Mouse (Mus musculus) hindbrain, embryonic 11.5 days (tissue): ENCODE measurements at regions not wholly inside any gene's neighbourhood (a gene's known extent, or its start where the extent isn't known, plus 50 kb on each side); places are given as distances from the start of the nearest gene placed in this dataset.

Source experiments
- ATAC-seq: fragments of 200-750 bp; cut with Nextera tagmentation; 2 replicates; pipeline ENCODE4 v1.8.0; 2017; ENCODE audit warnings: mild to moderate bottlenecking, moderate TSS enrichment, moderate library complexity; ENCODE audit not compliant: low FRiP score
- DNase-seq: peaks from one replicate; pipeline ENCODE4 v3.0.0-alpha.2; 2015; ENCODE audit warnings: low spot score
- H3K27ac ChIP-seq: fragments of 300-500 bp; sonication (generic); 2 replicates; pipeline ENCODE4 v1.5.1; 2014; ENCODE audit warnings: mild to moderate bottlenecking, low read depth, low read length
- H3K27me3 ChIP-seq: fragments of 300-500 bp; sonication (generic); 2 replicates; pipeline ENCODE4 v1.6.1; 2014; ENCODE audit warnings: mild to moderate bottlenecking, low read length, moderate library complexity, mixed read lengths; ENCODE audit not compliant: control insufficient read depth, insufficient read depth
- H3K36me3 ChIP-seq: fragments of 300-500 bp; sonication (generic); 2 replicates; pipeline ENCODE4 v1.6.1; 2014; ENCODE audit warnings: mild to moderate bottlenecking, low read length, moderate library complexity, mixed read lengths; ENCODE audit not compliant: control insufficient read depth, insufficient read depth
- H3K4me1 ChIP-seq: fragments of 300-500 bp; sonication (generic); replicated peaks from 2 replicates; pipeline ENCODE4 v1.6.1; 2014; ENCODE audit warnings: low read length, mixed read lengths; ENCODE audit not compliant: control insufficient read depth, insufficient read depth
- H3K4me2 ChIP-seq: fragments of 300-500 bp; sonication (generic); replicated peaks from 2 replicates; pipeline ENCODE4 v1.6.1; 2014; ENCODE audit warnings: mild to moderate bottlenecking, low read depth, low read length
- H3K4me3 ChIP-seq: fragments of 300-500 bp; sonication (generic); 2 replicates; pipeline ENCODE4 v1.5.1; 2014; ENCODE audit warnings: low read depth, low read length
- H3K9ac ChIP-seq: fragments of 300-500 bp; sonication (generic); 2 replicates; pipeline ENCODE4 v1.6.1; 2014; ENCODE audit warnings: low read depth, low read length
- H3K9me3 ChIP-seq: fragments of 300-500 bp; sonication (generic); 2 replicates; pipeline ENCODE4 v1.6.1; 2016; ENCODE audit warnings: low read length; ENCODE audit not compliant: control insufficient read depth
- WGBS: fragments of 180-500 bp; shearing (Covaris S2); extraction: QIAGEN DNeasy Blood & Tissue Kit; methylation state at CpG from one replicate; pipeline ENCODE4 v1.1.7; 2014; 5-methylcytosine and 5-hydroxymethylcytosine counted together

- Histone ChIP-seq H3K27ac (no peak overlapping the region), H3K27me3 (no peaks in the 10 kb centered on the region), H3K36me3 (no peaks in the 10 kb centered on the region), H3K4me2 (no peak overlapping the region), H3K4me3 (no peak overlapping the region), H3K4me1 (no peaks in the 10 kb centered on the region), H3K9me3 (no peaks in the 10 kb centered on the region), H3K9ac (no peak overlapping the region)
- ATAC-seq (no peak), DNase-seq (no peak)
- WGBS, result 60% methylated on average over 7 of the region's 7 CpGs
These were observed 197.4 kb downstream of the Tgfb2 start for GRCm38 (mm10) chr1:186508358-186508757.

DNA sequence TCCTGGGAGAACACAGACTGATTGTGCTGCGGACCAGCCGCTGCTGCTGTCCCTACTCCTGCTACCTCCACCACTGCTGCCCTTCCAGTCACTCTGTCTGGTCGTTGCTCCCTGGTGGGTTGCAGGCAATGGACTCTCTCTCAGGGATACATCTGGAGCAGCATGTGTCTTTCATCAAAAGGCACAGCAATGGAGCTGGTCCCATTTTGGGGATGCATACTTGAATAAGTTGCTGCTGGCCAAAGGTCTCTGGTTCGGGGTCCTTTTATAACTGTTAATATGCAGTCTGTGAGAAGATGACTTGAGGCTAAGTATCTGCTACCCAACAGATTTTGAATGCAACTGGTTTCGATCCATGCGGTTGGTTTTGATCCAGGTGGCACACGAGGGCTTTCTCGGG lies 197.8 kb downstream of the Tgfb2 start:
- Histone ChIP-seq H3K27ac (no peak overlapping the region), H3K36me3 (no peaks in the 10 kb centered on the region), H3K9me3 (no peaks in the 10 kb centered on the region), H3K4me3 (no peak overlapping the region), H3K4me2 (no peak overlapping the region), H3K9ac (no peak overlapping the region), H3K27me3 (no peaks in the 10 kb centered on the region), H3K4me1 (no peaks in the 10 kb centered on the region)
- no peak for DNase-seq
- WGBS, result 81% methylated on average over 8 of the region's 8 CpGs
- no peak for ATAC-seq

GRCm38 (mm10) chr1:186506517-186506916 lies 199.3 kb downstream of the Tgfb2 start:
- no peak for DNase-seq
- H3K4me3 ChIP-seq, result no peak overlapping the region

DNA sequence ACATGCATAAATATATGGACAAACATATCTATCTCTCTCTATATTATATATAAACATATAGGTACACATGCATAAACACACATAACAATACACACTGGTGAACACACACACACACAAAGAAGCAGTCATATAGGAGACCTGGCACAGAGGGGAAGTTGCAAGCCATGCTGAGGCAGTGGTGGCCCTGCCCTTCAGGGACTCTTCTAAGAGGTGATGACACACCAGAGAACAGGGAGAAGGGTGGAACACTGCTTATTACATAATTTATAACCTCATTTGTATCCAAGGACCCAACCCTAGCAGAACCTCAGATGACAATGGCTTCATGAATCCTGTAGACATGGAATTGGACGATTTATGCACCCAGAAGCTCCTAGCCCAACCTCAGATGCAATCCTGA lies 199.9 kb downstream of the Tgfb2 start:
- no peak for ATAC-seq
- no peak overlapping the region for H3K4me2 ChIP-seq
- no peaks in the 10 kb centered on the region for H3K9me3 ChIP-seq
- no peaks in the 10 kb centered on the region for H3K36me3 ChIP-seq
- no peaks in the 10 kb centered on the region for H3K4me1 ChIP-seq
- no peaks in the 10 kb centered on the region for H3K27me3 ChIP-seq
- H3K4me3 ChIP-seq, result no peak overlapping the region
- H3K27ac ChIP-seq, result no peak overlapping the region
- DNase-seq, result no peak
- no peak overlapping the region for H3K9ac ChIP-seq
- 58% methylated on average over 1 of the region's 1 CpGs for WGBS

More at GRCm38 (mm10) chr1:186506517-186506916, 199.3 kb downstream of the Tgfb2 start:
- H3K9ac ChIP-seq, result no peak overlapping the region
- no peaks in the 10 kb centered on the region for H3K36me3 ChIP-seq
- H3K9me3 ChIP-seq, result no peaks in the 10 kb centered on the region
- WGBS, result 83% methylated on average over 7 of the region's 7 CpGs
- no peak overlapping the region for H3K4me2 ChIP-seq
- ATAC-seq, result no peak
- no peaks in the 10 kb centered on the region for H3K27me3 ChIP-seq
- H3K27ac ChIP-seq, result no peak overlapping the region
- H3K4me1 ChIP-seq, result no peaks in the 10 kb centered on the region

DNA sequence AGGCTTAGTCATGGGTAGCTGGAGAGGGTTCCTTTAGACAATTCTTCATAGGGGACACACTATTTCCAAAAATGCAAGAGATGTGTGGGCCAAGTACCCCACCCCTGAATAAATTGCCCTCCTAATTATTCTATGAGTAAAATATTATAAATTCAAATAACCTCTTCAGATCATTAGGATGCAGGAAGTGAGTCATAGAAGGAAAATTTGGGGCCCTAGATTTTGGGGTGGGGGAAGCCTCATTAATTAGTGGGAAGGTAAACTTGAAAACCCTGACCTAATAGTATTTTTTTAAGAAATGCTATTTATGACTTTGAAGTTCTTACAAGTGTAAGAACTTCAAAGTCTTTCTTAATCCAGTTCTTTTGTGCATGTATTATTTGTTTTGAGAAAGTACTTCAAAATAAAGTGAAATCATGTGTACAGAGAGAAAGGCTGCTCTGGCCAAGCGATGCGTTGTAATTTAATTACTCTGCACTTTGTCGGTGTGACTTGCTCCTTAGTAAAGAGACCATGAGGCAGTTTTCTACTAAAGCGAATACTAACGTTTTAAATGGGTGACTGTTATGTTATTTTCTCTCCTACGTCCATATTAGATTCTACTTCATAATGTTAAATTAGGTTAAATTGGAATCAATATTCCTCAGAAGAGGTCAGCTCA lies 200.6 kb downstream of the Tgfb2 start:
- Histone ChIP-seq H3K27ac (no peak overlapping the region), H3K9ac (no peak overlapping the region), H3K4me1 (no peaks in the 10 kb centered on the region), H3K4me3 (no peak overlapping the region), H3K4me2 (no peak overlapping the region), H3K27me3 (no peaks in the 10 kb centered on the region), H3K36me3 (no peaks in the 10 kb centered on the region), H3K9me3 (no peaks in the 10 kb centered on the region)
- no peak for DNase-seq
- 80% methylated on average over 6 of the region's 6 CpGs for WGBS
- ATAC-seq, result no peak

DNA sequence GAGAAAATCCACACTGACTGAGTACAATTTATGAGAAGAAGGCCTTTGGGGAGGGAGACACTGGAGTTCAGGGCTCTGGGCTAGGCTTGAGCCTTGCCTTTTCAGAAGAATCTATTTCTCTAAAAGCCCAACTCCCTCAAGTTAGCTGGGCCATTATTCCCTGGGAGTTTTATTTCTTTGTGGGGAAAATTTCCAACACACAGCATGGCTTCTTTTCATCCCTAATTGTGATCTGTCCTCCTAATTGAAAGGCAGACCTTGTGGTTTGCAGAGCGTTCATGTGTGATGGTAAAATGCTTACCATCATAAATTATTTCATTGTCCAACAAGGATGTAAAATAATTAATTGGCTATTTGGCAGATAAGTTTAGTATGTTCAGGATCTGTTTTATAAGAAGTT lies 204.1 kb downstream of the Tgfb2 start:
- Histone ChIP-seq H3K9me3 (no peaks in the 10 kb centered on the region), H3K4me3 (no peak overlapping the region), H3K27ac (no peak overlapping the region), H3K4me2 (no peak overlapping the region), H3K27me3 (no peaks in the 10 kb centered on the region), H3K9ac (no peak overlapping the region), H3K36me3 (no peaks in the 10 kb centered on the region), H3K4me1 (no peaks in the 10 kb centered on the region)
- no peak for DNase-seq
- WGBS, result 82% methylated on average over 1 of the region's 1 CpGs
- ATAC-seq, result no peak

DNA sequence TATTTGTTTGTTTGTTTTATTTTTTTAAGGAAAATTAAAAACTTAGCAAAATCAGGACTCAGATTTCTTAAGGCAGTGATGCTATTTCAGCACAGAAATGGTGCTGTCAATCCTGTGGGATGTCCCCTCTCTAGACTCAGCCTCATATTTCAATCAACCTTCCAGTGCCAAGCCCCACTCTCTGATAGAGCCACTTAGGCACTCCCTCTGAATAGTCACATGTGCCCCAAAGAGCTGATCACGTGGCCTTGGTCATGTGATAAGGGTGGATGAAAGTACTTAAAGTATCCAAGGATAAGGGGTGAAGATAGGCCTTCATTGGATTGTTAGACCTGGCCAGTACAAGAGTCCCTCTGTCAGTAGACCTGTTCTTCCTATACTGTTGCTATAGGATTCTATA lies 207.9 kb downstream of the Tgfb2 start:
- no peak overlapping the region for H3K27ac ChIP-seq
- H3K9me3 ChIP-seq, result no peaks in the 10 kb centered on the region
- no peak overlapping the region for H3K4me3 ChIP-seq
- H3K4me1 ChIP-seq, result no peaks in the 10 kb centered on the region
- no peak overlapping the region for H3K4me2 ChIP-seq
- DNase-seq, result no peak
- H3K9ac ChIP-seq, result no peak overlapping the region
- H3K36me3 ChIP-seq, result no peaks in the 10 kb centered on the region
- WGBS, result 71% methylated on average over 1 of the region's 1 CpGs
- H3K27me3 ChIP-seq, result no peaks in the 10 kb centered on the region
- no peak for ATAC-seq

GRCm38 (mm10) chr1:186497333-186497732 lies 208.5 kb downstream of the Tgfb2 start:
- Histone ChIP-seq H3K27ac (no peak overlapping the region), H3K4me2 (no peak overlapping the region), H3K4me3 (no peak overlapping the region), H3K9ac (no peak overlapping the region), H3K27me3 (no peaks in the 10 kb centered on the region), H3K36me3 (no peaks in the 10 kb centered on the region), H3K4me1 (no peaks in the 10 kb centered on the region), H3K9me3 (no peaks in the 10 kb centered on the region)
- WGBS, result 95% methylated on average over 2 of the region's 2 CpGs
- ATAC-seq (no peak), DNase-seq (no peak)

GRCm38 (mm10) chr1:186494411-186494783 lies 211.4 kb downstream of the Tgfb2 start:
- Histone ChIP-seq H3K27ac (no peak overlapping the region), H3K4me2 (no peak overlapping the region), H3K4me3 (no peak overlapping the region), H3K9ac (no peak overlapping the region), H3K9me3 (no peaks in the 10 kb centered on the region), H3K27me3 (no peaks in the 10 kb centered on the region), H3K36me3 (no peaks in the 10 kb centered on the region), H3K4me1 (no peaks in the 10 kb centered on the region)
- 89% methylated on average over 5 of the region's 5 CpGs for WGBS
- no peak for DNase-seq
- ATAC-seq, result no peak
